Mouse (Mus musculus): Measurements from ENCODE around the gene Pak1. TPM values are rescaled to one million over a fixed set of nuclear protein-coding genes. Genes with fewer than 3 reads are reported as not detected.
"Not testable (repeated sequence)": the region's sequence is repeated elsewhere in the genome, so short reads cannot be mapped to it uniquely, and the experiment has no call there.

Pak1 gene
- polyA plus RNA-seq, 1 experiment from 2014 or later, result 17.9 TPM

DNA sequence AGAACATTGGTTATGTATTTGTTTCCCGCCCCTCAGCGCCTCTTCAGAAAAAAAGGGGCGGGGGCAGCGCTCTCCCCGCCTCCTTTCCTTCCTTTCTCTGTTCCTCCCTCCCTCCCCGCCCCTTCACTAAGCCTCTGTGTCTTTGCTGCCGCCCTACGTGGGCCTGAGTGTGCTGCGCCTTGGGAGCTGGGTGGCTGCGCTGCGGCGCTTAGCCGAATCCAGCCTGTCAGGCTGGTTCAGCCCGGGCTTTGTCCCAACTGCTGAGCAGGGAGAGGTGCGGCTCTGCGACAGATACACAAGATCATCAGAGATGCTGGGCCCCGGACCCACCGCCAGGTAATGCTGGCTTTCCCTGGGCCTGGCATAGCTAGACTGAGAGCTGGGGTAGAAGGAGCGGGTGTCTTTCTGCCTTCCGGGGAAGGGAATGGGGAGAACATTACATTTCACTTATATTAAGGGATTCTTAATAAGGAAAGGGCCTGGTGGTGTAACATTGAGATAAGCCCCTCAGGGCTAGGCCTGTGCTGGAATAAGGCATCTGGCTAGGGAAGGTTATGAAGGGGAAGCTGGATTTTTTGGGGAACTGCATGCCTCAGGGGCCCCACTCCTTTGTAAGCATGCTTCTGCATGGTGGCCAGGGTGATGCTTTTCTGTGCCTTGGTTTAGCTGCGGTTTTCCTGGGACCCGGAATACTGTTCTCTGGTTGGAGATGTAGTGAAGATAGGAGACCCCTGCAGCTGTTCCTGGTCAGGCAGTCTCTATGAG is 54.6 kb downstream of the Pak1 start:
- Histone ChIP-seq H3K4me3 (ENCODE audit: low read length) (peak overlapping the region; percentile 46), H3K4me1 (ENCODE audit: insufficient read depth, low read length) (peaks cover 7% of the 10 kb centered on the region), H3K9ac (replicated peaks; ENCODE audit: low read length) (peak overlapping the region; percentile 72), H3K36me3 (ENCODE audit: insufficient read depth, low read length) (no peaks in the 10 kb centered on the region), H3K9me3 (ENCODE audit: low read length) (no peaks in the 10 kb centered on the region), H3K27me3 (ENCODE audit: insufficient read depth, low read length) (no peaks in the 10 kb centered on the region), H3K4me2 (replicated peaks; ENCODE audit: low read depth, low read length) (peak overlapping the region; percentile 68), H3K27ac (ENCODE audit: low read length) (no peak overlapping the region)
- peak; percentile 97 for ATAC-seq (ENCODE audit: low FRiP score, low TSS enrichment)
- 6% methylated on average over 22 of the region's 22 CpGs for WGBS

- no peak for ATAC-seq (ENCODE audit: low FRiP score, low TSS enrichment)
- Histone ChIP-seq H3K27ac (ENCODE audit: low read length) (no peak overlapping the region), H3K9me3 (ENCODE audit: low read length) (no peaks in the 10 kb centered on the region), H3K4me1 (ENCODE audit: insufficient read depth, low read length) (peaks cover 7% of the 10 kb centered on the region), H3K4me2 (replicated peaks; ENCODE audit: low read depth, low read length) (no peak overlapping the region), H3K36me3 (ENCODE audit: insufficient read depth, low read length) (no peaks in the 10 kb centered on the region), H3K4me3 (ENCODE audit: low read length) (no peak overlapping the region), H3K9ac (replicated peaks; ENCODE audit: low read length) (no peak overlapping the region), H3K27me3 (ENCODE audit: insufficient read depth, low read length) (no peaks in the 10 kb centered on the region)
- 77% methylated on average over 3 of the region's 3 CpGs for WGBS
Measured at GRCm38 (mm10) chr7:97844419-97844818, 56.1 kb downstream of the Pak1 start.

DNA sequence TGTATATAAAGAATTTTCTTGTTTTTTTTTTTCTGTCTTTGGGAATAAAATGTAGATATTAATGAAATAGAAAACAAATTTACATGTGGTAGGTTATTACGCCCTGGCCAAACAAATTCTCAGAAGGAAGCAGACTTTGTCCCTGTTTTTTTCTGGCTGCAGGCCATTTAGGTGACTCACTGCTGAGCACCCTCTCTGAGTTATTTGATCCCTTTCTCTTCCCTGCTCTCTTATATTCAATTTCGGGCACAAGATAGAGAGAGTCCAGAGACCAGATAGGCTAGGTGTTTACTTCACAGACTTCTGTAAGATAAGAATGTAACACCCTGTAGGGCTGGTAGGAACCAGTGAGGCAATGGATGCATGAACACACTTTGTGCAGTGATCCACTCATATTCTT is 57.2 kb downstream of the Pak1 start:
- 75% methylated on average over 2 of the region's 2 CpGs for WGBS
- H3K36me3 ChIP-seq (ENCODE audit: insufficient read depth, low read length), result no peaks in the 10 kb centered on the region
- H3K9ac ChIP-seq (replicated peaks; ENCODE audit: low read length), result no peak overlapping the region
- no peaks in the 10 kb centered on the region for H3K9me3 ChIP-seq (ENCODE audit: low read length)
- H3K27ac ChIP-seq (ENCODE audit: low read length), result no peak overlapping the region
- peaks cover 7% of the 10 kb centered on the region for H3K4me1 ChIP-seq (ENCODE audit: insufficient read depth, low read length)
- no peaks in the 10 kb centered on the region for H3K27me3 ChIP-seq (ENCODE audit: insufficient read depth, low read length)
- ATAC-seq (ENCODE audit: low FRiP score, low TSS enrichment), result no peak
- H3K4me3 ChIP-seq (ENCODE audit: low read length), result no peak overlapping the region
- no peak overlapping the region for H3K4me2 ChIP-seq (replicated peaks; ENCODE audit: low read depth, low read length)

GRCm38 (mm10) chr7:97846539-97846938 is 58.2 kb downstream of the Pak1 start:
- H3K27me3 ChIP-seq (ENCODE audit: insufficient read depth, low read length), result no peaks in the 10 kb centered on the region
- peaks cover 7% of the 10 kb centered on the region for H3K4me1 ChIP-seq (ENCODE audit: insufficient read depth, low read length)
- no peak overlapping the region for H3K4me2 ChIP-seq (replicated peaks; ENCODE audit: low read depth, low read length)
- H3K9ac ChIP-seq (replicated peaks; ENCODE audit: low read length), result no peak overlapping the region
- ATAC-seq (ENCODE audit: low FRiP score, low TSS enrichment), result no peak
- H3K9me3 ChIP-seq (ENCODE audit: low read length), result no peaks in the 10 kb centered on the region
- H3K27ac ChIP-seq (ENCODE audit: low read length), result no peak overlapping the region
- H3K36me3 ChIP-seq (ENCODE audit: insufficient read depth, low read length), result no peaks in the 10 kb centered on the region
- no peak overlapping the region for H3K4me3 ChIP-seq (ENCODE audit: low read length)

- not testable (repeated sequence) for ATAC-seq (ENCODE audit: low FRiP score, low TSS enrichment); H3K27me3 ChIP-seq (ENCODE audit: insufficient read depth, low read length); H3K9ac ChIP-seq (replicated peaks; ENCODE audit: low read length); H3K4me2 ChIP-seq (replicated peaks; ENCODE audit: low read depth, low read length); H3K36me3 ChIP-seq (ENCODE audit: insufficient read depth, low read length); H3K4me1 ChIP-seq (ENCODE audit: insufficient read depth, low read length); H3K4me3 ChIP-seq (ENCODE audit: low read length); H3K27ac ChIP-seq (ENCODE audit: low read length); H3K9me3 ChIP-seq (ENCODE audit: low read length)
- WGBS, result 74% methylated on average over 3 of the region's 3 CpGs
Measured at GRCm38 (mm10) chr7:97849557-97849956, 61.2 kb downstream of the Pak1 start.

DNA sequence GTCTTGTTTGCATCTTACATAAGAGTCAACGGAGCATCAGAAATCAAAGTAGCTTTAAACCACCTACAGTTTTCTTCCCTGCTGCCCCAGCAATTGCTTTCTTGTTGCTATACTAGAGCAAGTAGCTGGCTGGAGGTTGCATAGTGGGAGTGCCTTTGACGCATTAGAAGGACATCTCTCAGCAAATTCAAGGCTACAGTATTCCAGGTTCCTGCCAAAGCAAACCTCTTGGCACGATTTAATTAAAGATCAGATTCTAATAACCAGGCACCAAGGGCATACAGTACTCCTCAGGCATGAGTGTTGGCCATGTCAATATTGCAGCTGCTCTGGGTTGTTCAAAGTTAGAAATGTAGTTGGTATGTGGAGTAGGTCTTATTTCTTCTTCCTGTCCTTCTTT is 62.0 kb downstream of the Pak1 start:
- 90% methylated on average over 3 of the region's 3 CpGs for WGBS
- H3K4me2 ChIP-seq (replicated peaks; ENCODE audit: low read depth, low read length), result no peak overlapping the region
- no peak overlapping the region for H3K9ac ChIP-seq (replicated peaks; ENCODE audit: low read length)
- H3K36me3 ChIP-seq (ENCODE audit: insufficient read depth, low read length), result no peaks in the 10 kb centered on the region
- no peak for ATAC-seq (ENCODE audit: low FRiP score, low TSS enrichment)
- no peaks in the 10 kb centered on the region for H3K27me3 ChIP-seq (ENCODE audit: insufficient read depth, low read length)
- H3K27ac ChIP-seq (ENCODE audit: low read length), result no peak overlapping the region
- H3K9me3 ChIP-seq (ENCODE audit: low read length), result no peaks in the 10 kb centered on the region
- no peak overlapping the region for H3K4me3 ChIP-seq (ENCODE audit: low read length)
- H3K4me1 ChIP-seq (ENCODE audit: insufficient read depth, low read length), result no peaks in the 10 kb centered on the region

- no peak for ATAC-seq (ENCODE audit: low FRiP score, low TSS enrichment)
- Histone ChIP-seq H3K9ac (replicated peaks; ENCODE audit: low read length) (no peak overlapping the region), H3K9me3 (ENCODE audit: low read length) (no peaks in the 10 kb centered on the region), H3K4me1 (ENCODE audit: insufficient read depth, low read length) (no peaks in the 10 kb centered on the region), H3K27me3 (ENCODE audit: insufficient read depth, low read length) (no peaks in the 10 kb centered on the region), H3K4me3 (ENCODE audit: low read length) (no peak overlapping the region), H3K4me2 (replicated peaks; ENCODE audit: low read depth, low read length) (no peak overlapping the region), H3K36me3 (ENCODE audit: insufficient read depth, low read length) (no peaks in the 10 kb centered on the region), H3K27ac (ENCODE audit: low read length) (no peak overlapping the region)
- WGBS, result 86% methylated on average over 3 of the region's 3 CpGs
Measured at GRCm38 (mm10) chr7:97863512-97863911, 75.2 kb downstream of the Pak1 start.

DNA sequence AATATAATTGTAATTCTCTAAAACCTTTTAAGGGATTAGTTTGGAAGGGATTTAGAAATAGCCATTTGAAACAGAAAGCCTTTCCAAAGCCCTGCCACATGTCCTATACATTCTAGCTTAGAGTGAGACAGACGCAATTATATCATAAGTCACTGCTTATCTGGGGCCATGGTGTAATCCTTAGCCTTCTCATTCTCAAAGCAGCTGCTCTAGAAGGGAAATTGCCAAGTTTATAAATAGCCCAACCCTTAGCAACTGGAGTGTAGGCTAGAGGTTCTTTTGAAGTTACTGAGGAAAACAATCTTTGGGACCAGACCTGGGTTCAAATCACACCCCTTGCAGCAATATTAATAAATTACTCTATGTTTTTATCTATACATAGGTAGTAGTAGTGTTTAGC is 76.2 kb downstream of the Pak1 start:
- no peaks in the 10 kb centered on the region for H3K36me3 ChIP-seq (ENCODE audit: insufficient read depth, low read length)
- 73% methylated on average over 1 of the region's 1 CpGs for WGBS
- no peak overlapping the region for H3K4me2 ChIP-seq (replicated peaks; ENCODE audit: low read depth, low read length)
- no peak overlapping the region for H3K9ac ChIP-seq (replicated peaks; ENCODE audit: low read length)
- no peak overlapping the region for H3K4me3 ChIP-seq (ENCODE audit: low read length)
- no peaks in the 10 kb centered on the region for H3K4me1 ChIP-seq (ENCODE audit: insufficient read depth, low read length)
- H3K27ac ChIP-seq (ENCODE audit: low read length), result no peak overlapping the region
- H3K27me3 ChIP-seq (ENCODE audit: insufficient read depth, low read length), result no peaks in the 10 kb centered on the region
- no peaks in the 10 kb centered on the region for H3K9me3 ChIP-seq (ENCODE audit: low read length)
- ATAC-seq (ENCODE audit: low FRiP score, low TSS enrichment), result no peak

- Histone ChIP-seq H3K4me3 (ENCODE audit: low read length) (no peak overlapping the region), H3K4me1 (ENCODE audit: insufficient read depth, low read length) (no peaks in the 10 kb centered on the region), H3K27me3 (ENCODE audit: insufficient read depth, low read length) (no peaks in the 10 kb centered on the region), H3K27ac (ENCODE audit: low read length) (no peak overlapping the region), H3K4me2 (replicated peaks; ENCODE audit: low read depth, low read length) (no peak overlapping the region), H3K36me3 (ENCODE audit: insufficient read depth, low read length) (no peaks in the 10 kb centered on the region), H3K9ac (replicated peaks; ENCODE audit: low read length) (no peak overlapping the region), H3K9me3 (ENCODE audit: low read length) (no peaks in the 10 kb centered on the region)
- ATAC-seq (ENCODE audit: low FRiP score, low TSS enrichment), result no peak
- WGBS, result 86% methylated on average over 5 of the region's 5 CpGs
Measured at GRCm38 (mm10) chr7:97867866-97868265, 79.5 kb downstream of the Pak1 start.

GRCm38 (mm10) chr7:97868766-97869165 is 80.4 kb downstream of the Pak1 start:
- Histone ChIP-seq H3K4me2 (replicated peaks; ENCODE audit: low read depth, low read length) (no peak overlapping the region), H3K4me1 (ENCODE audit: insufficient read depth, low read length) (no peaks in the 10 kb centered on the region), H3K9ac (replicated peaks; ENCODE audit: low read length) (no peak overlapping the region), H3K9me3 (ENCODE audit: low read length) (no peaks in the 10 kb centered on the region), H3K27ac (ENCODE audit: low read length) (no peak overlapping the region), H3K36me3 (ENCODE audit: insufficient read depth, low read length) (no peaks in the 10 kb centered on the region), H3K27me3 (ENCODE audit: insufficient read depth, low read length) (no peaks in the 10 kb centered on the region), H3K4me3 (ENCODE audit: low read length) (no peak overlapping the region)
- 86% methylated on average over 1 of the region's 1 CpGs for WGBS
- ATAC-seq (ENCODE audit: low FRiP score, low TSS enrichment), result no peak

Data from kidney, embryonic 16.5 days (tissue).